Mouse (Mus musculus): ENCODE measurements around the gene Olfr1392.

DNA sequence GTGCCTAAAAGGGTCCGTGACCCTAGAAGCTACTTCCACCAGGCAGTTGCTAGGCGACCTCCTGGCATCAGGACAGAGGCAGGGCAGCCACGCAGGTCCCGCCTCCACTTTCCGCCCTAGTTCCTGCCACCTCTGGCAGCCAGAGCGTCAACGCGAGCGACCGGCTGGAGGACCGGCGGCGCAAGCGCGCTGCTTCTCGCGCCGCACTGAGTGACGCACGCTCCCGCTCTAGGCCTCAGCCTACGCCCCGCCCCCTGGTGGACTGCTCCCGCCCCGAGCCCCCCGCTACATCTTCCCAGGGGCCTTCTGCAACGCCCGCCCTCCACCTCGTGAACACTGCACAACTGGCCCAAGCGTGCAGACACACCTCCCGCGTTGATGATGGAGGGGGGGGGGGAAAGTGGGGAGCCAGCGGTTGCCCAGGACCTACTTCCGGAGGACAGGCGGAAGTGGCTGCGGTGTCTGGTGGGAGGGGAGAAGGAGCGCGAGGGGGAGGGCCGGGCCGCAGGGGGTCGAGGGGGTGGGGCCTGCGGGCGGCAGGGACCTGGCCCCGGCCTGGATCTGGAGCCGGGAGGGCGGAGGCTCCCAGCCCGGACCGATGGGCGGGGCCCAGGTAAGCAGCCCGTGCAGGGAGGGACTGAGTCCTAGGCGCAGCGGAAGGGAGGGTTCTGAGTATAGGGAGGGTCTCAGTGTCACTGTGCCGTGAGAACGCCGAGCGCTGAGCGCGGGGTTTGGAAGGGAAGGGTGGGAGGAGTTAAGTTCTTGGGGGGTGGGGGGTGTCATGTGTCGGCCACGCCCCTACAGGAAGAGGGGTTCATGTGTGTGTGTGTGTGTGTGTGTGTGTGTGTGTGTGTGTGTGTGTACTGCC is 41.1 kb upstream of the Olfr1392 start, which contains the start of gene Mgat1:
- TF ChIP-seq MXI1 (IDR thresholded peaks at IDR 0.05; ENCODE audit: low read depth, low read length), result peak; percentile 84
- no peak for TF ChIP-seq CTCF (conservative IDR thresholded peaks at IDR 0.05 in 1 of 2, IDR thresholded peaks at IDR 0.05 in 1 of 2; ENCODE audit: low read depth in 2 of 2, low read length in 2 of 2)
- TF ChIP-seq E2F4 (IDR thresholded peaks at IDR 0.05; ENCODE audit: insufficient replicate concordance, low read depth, low read length), result 0 out of 2 replicates have a peak, but pooled peaks have one; percentile 50
- TF ChIP-seq POLR2A (IDR thresholded peaks at IDR 0.05; ENCODE audit: low read depth, low read length), result peak; percentile 53
- no peak; the same call in none of the 2 replicates for TF ChIP-seq CHD2 (IDR thresholded peaks at IDR 0.05; ENCODE audit: low read length)
- TF ChIP-seq UBTF (IDR thresholded peaks at IDR 0.05; ENCODE audit: low read depth, low read length), result no peak
- TF ChIP-seq ZMIZ1 (IDR thresholded peaks at IDR 0.05; ENCODE audit: low read depth, low read length), result peak; percentile 76
- peak; percentile 65; the same call in 1 of the 2 replicates for TF ChIP-seq RCOR1 (conservative IDR thresholded peaks at IDR 0.05; ENCODE audit: low read depth, low read length)
- TF ChIP-seq BHLHE40 (IDR thresholded peaks at IDR 0.05; ENCODE audit: low read depth, low read length), result peak; percentile 81
- peak; percentile 51; the same call in 1 of the 2 replicates for TF ChIP-seq KAT2A (IDR thresholded peaks at IDR 0.05; ENCODE audit: insufficient replicate concordance, low read length)
